Mouse (Mus musculus): ENCODE measurements around the gene Mtnr1a. TPM values are rescaled to one million over a fixed set of nuclear protein-coding genes. Genes with fewer than 3 reads are reported as not detected.

Mtnr1a gene
- total RNA-seq, 2 experiments from 2014 or later: not detected

- Histone ChIP-seq H3K27ac (no peak overlapping the region), H3K4me3 (no peak overlapping the region)
- TF ChIP-seq CTCF (IDR thresholded peaks at IDR 0.05): no peak
- DNase-seq (ENCODE audit: extremely low spot score in 1 of 2, low spot score in 2 of 2): no peak
- intact Hi-C loops (cut with DNase I): no loop called here
Measured at GRCm38 (mm10) chr8:45110813-45111104, 41.8 kb downstream of the Mtnr1a start.

- H3K27ac ChIP-seq: no peak overlapping the region
- DNase-seq (ENCODE audit: extremely low spot score in 1 of 2, low spot score in 2 of 2): no peak
- intact Hi-C loops (cut with DNase I): no loop called here
- H3K4me3 ChIP-seq: no peak overlapping the region
- TF ChIP-seq CTCF (IDR thresholded peaks at IDR 0.05): no peak
Measured at GRCm38 (mm10) chr8:45111820-45112219, 42.9 kb downstream of the Mtnr1a start.

- intact Hi-C loops (cut with DNase I): no loop called here
- no peak overlapping the region for H3K27ac ChIP-seq
- TF ChIP-seq CTCF (IDR thresholded peaks at IDR 0.05): no peak
- DNase-seq (ENCODE audit: extremely low spot score in 1 of 2, low spot score in 2 of 2): no peak
- no peak overlapping the region for H3K4me3 ChIP-seq
Measured at GRCm38 (mm10) chr8:45117588-45117987, 48.7 kb downstream of the Mtnr1a start.

- H3K4me3 ChIP-seq: no peak overlapping the region
- no peak for TF ChIP-seq CTCF (IDR thresholded peaks at IDR 0.05)
- no peak for DNase-seq (ENCODE audit: extremely low spot score in 1 of 2, low spot score in 2 of 2)
- intact Hi-C loops (cut with DNase I): no loop called here
- no peak overlapping the region for H3K27ac ChIP-seq
Measured at GRCm38 (mm10) chr8:45125680-45126079, 56.7 kb downstream of the Mtnr1a start.

Other genes starting within 250 kb of the Mtnr1a start
- 10 to 100 TPM; 36.2 to 38.7 TPM for gene Fat1, start 133.7 kb upstream of the Mtnr1a start, total RNA-seq (2021)
- not detected for gene F11, start 192.9 kb downstream of the Mtnr1a start, total RNA-seq (2021)
- gene Klkb1, start 225.7 kb downstream of the Mtnr1a start, total RNA-seq (2021): not detected
- gene Gm45753, start 239.3 kb downstream of the Mtnr1a start, total RNA-seq (2021): not detected